ENCODE assay signal across 9 mouse cellular contexts in genomic region chr11:116534154-116534865, GRCm38 (mm10). TPM values are rescaled to one million over a fixed set of nuclear protein-coding genes. Genes with fewer than 3 reads are reported as not detected.
DNase-seq lines count a peak whose midpoint lies in the region; ATAC-seq and TF ChIP-seq lines count a peak whose summit lies in the region.
"Had no signal": no experiment of that assay in that cellular context is flagged by ENCODE, and none has a peak within 500 bp of the region (broad histone marks: within the 10 kb centered on the region; RNA-seq: fewer than 3 reads in every experiment).

No protein-coding gene starts in this region.

- peak overlapping the region; percentile 55 for H3K4me3 ChIP-seq in intestine, postnatal 0 days (ENCODE audit: low read depth, low read length)
- 0 out of 2 replicates have a peak overlapping the region, but pooled peaks have one; percentile 36 for H3K4me3 ChIP-seq in liver, adult 2 months (ENCODE audit: insufficient read depth, low read depth, low read length)
- H3K4me3 ChIP-seq in stomach, embryonic 15.5 days (replicated peaks), result peak overlapping the region; percentile 59

- TF ChIP-seq POLR2A in liver, adult 2 months (IDR thresholded peaks at IDR 0.05; ENCODE audit: extremely low read depth, insufficient read depth, low read length), result no peak

- peak overlapping the region; percentile 95 for H3K4me2 ChIP-seq in intestine, postnatal 0 days (replicated peaks; ENCODE audit: low read depth)
- H3K4me2 ChIP-seq in stomach, embryonic 15.5 days, result peak overlapping the region; percentile 91

- peaks cover 14% of the 10 kb centered on the region; the same call in 1 of the 2 replicates for H3K4me1 ChIP-seq in intestine, postnatal 0 days (replicated peaks; ENCODE audit: control insufficient read depth, insufficient read depth, low read length)
- no peaks in the 10 kb centered on the region for H3K4me1 ChIP-seq in liver, adult 2 months (ENCODE audit: control insufficient read depth, insufficient read depth, low read length)
- peaks cover 29% of the 10 kb centered on the region for H3K4me1 ChIP-seq in stomach, embryonic 15.5 days

- TF ChIP-seq CTCF in intestine, postnatal 0 days (IDR thresholded peaks at IDR 0.05; ENCODE audit: low read depth), result peak; percentile 89
- TF ChIP-seq CTCF in liver, adult 2 months (IDR thresholded peaks at IDR 0.05; ENCODE audit: low read depth, low read length), result peak; percentile 79

- H3K9ac ChIP-seq in intestine, postnatal 0 days (ENCODE audit: low read depth, low read length), result 0 out of 2 replicates have a peak overlapping the region, but pooled peaks have one; percentile 40
- no peak overlapping the region for H3K9ac ChIP-seq in liver, adult 2 months (ENCODE audit: low read depth, low read length)
- H3K9ac ChIP-seq in stomach, embryonic 15.5 days, result no peak overlapping the region; the same call in 1 of the 2 replicates

- DNase-seq in B cell, adult 2 months, result peak; percentile 45 to 52
- peak; percentile 44 for DNase-seq in adrenal gland, adult 8-10 months
- DNase-seq in embryo, embryonic 11.5 days (ENCODE audit: low read depth, low spot score), result peak; percentile 68
- DNase-seq in heart, adult 18-20 months, result peak; percentile 80 to 87
- DNase-seq in liver, adult 2 months (ENCODE audit: extremely low read depth, low read depth, low spot score), result peak; percentile 46

- H3K9me3 ChIP-seq in intestine, postnatal 0 days (ENCODE audit: control insufficient read depth), result no peaks in the 10 kb centered on the region
- no peaks in the 10 kb centered on the region for H3K9me3 ChIP-seq in stomach, embryonic 15.5 days

- peak; percentile 63 for ATAC-seq in intestine, postnatal 0 days
- ATAC-seq in monocyte, adult 5-6 weeks (replicated peaks; ENCODE audit: insufficient number of reproducible peaks, low FRiP score, low TSS enrichment, poor library complexity, severe bottlenecking), result 0 out of 2 replicates have a peak, but pooled peaks have one; percentile 41
- peak; percentile 71 for ATAC-seq in stomach, embryonic 15.5 days (ENCODE audit: insufficient read depth, low FRiP score, low read depth)

- H3K79me2 ChIP-seq in liver, adult 2 months (ENCODE audit: control insufficient read depth, insufficient read depth, low read length), result no peaks in the 10 kb centered on the region

- peaks cover 9% of the 10 kb centered on the region for H3K36me3 ChIP-seq in intestine, postnatal 0 days (ENCODE audit: control insufficient read depth, insufficient read depth)
- no peaks in the 10 kb centered on the region for H3K36me3 ChIP-seq in liver, adult 2 months (ENCODE audit: control insufficient read depth, insufficient read depth, low read length)
- peaks cover 10% of the 10 kb centered on the region for H3K36me3 ChIP-seq in stomach, embryonic 15.5 days

- H3K27me3 ChIP-seq in intestine, postnatal 0 days (replicated peaks; ENCODE audit: control insufficient read depth, insufficient read depth, low read length), result peaks cover 28% of the 10 kb centered on the region
- peaks cover 18% of the 10 kb centered on the region for H3K27me3 ChIP-seq in liver, adult 2 months (ENCODE audit: control insufficient read depth, insufficient read depth, low read length)
- H3K27me3 ChIP-seq in stomach, embryonic 15.5 days (replicated peaks), result peaks cover 10% of the 10 kb centered on the region; the same call in 1 of the 2 replicates

- 16% methylated on average over 20 of the region's 20 CpGs for WGBS in intestine, postnatal 0 days
- WGBS in liver, adult 2 months, result 16% methylated on average over 20 of the region's 20 CpGs
- 18% methylated on average over 20 of the region's 20 CpGs for WGBS in stomach, embryonic 15.5 days

- no peak overlapping the region for H3K27ac ChIP-seq in intestine, postnatal 0 days (ENCODE audit: low read depth, low read length)
- H3K27ac ChIP-seq in liver, adult 2 months (replicated peaks; ENCODE audit: insufficient read depth, low read depth, low read length), result no peak overlapping the region
- no peak overlapping the region for H3K27ac ChIP-seq in stomach, embryonic 15.5 days

RNA-seq across cellular contexts. Expression of gene Sphk1, which starts 3.6 kb away (rescaled TPM):
- 1 to 10 TPM; 3.0 to 4.7 (median 3.5) TPM for total RNA-seq in adrenal gland, adult 8-10 months (2022)
- total RNA-seq in heart, adult 18-20 months (2021), result 1 to 10 TPM in 1 of 2 experiments, under 1 TPM in 1; 0.94 to 1.4 TPM
- 2.5 and 3.3 TPM in 2 replicates for polyA plus RNA-seq in intestine, postnatal 0 days (2015; fragmentation: Nextera tagmentation; extraction: Ambion mirVana)
- 0.47 and 0.55 TPM in 2 replicates for total RNA-seq in liver, adult 2 months (2014; rRNA removed)
- 0.21 and 0.44 TPM in 2 replicates for polyA plus RNA-seq in liver, adult 2 months (2012; rRNA removed)
- total RNA-seq in monocyte, adult 5-6 weeks (2017), result not detected in 3 replicates
- polyA plus RNA-seq in stomach, embryonic 15.5 days (2015; fragmentation: Nextera tagmentation; extraction: Ambion mirVana), result 15.3 and 20.7 TPM in 2 replicates

RNA-seq across cellular contexts. Expression of gene Prpsap1, which starts 40.3 kb away (rescaled TPM):
- total RNA-seq in adrenal gland, adult 8-10 months (2022), result 100 to 1,000 TPM; 104 to 122 (median 111) TPM
- total RNA-seq in heart, adult 18-20 months (2021), result 10 to 100 TPM; 25.1 to 29.4 TPM
- polyA plus RNA-seq in intestine, postnatal 0 days (2015; fragmentation: Nextera tagmentation; extraction: Ambion mirVana), result 177 and 194 TPM in 2 replicates
- total RNA-seq in liver, adult 2 months (2014; rRNA removed), result 37.7 and 59.0 TPM in 2 replicates
- 72.8 and 80.1 TPM in 2 replicates for polyA plus RNA-seq in liver, adult 2 months (2012; rRNA removed)
- total RNA-seq in monocyte, adult 5-6 weeks (2017), result 18.0 to 45.7 TPM (median 45.0 TPM) in 3 replicates
- 196 and 218 TPM in 2 replicates for polyA plus RNA-seq in stomach, embryonic 15.5 days (2015; fragmentation: Nextera tagmentation; extraction: Ambion mirVana)

RNA-seq across cellular contexts. Expression of gene Ube2o, which starts 46.9 kb away (rescaled TPM):
- total RNA-seq in adrenal gland, adult 8-10 months (2022), result 10 to 100 TPM; 26.5 to 38.4 (median 33.9) TPM
- total RNA-seq in heart, adult 18-20 months (2021), result 10 to 100 TPM; 27.7 to 29.5 TPM
- 3.7 and 4.8 TPM in 2 replicates for polyA plus RNA-seq in intestine, postnatal 0 days (2015; fragmentation: Nextera tagmentation; extraction: Ambion mirVana)
- total RNA-seq in liver, adult 2 months (2014; rRNA removed), result 2.0 and 3.2 TPM in 2 replicates
- polyA plus RNA-seq in liver, adult 2 months (2012; rRNA removed), result 5.7 and 7.3 TPM in 2 replicates
- 16.3 to 21.9 TPM (median 19.8 TPM) in 3 replicates for total RNA-seq in monocyte, adult 5-6 weeks (2017)
- polyA plus RNA-seq in stomach, embryonic 15.5 days (2015; fragmentation: Nextera tagmentation; extraction: Ambion mirVana), result 12.5 and 14.0 TPM in 2 replicates

RNA-seq across cellular contexts. Expression of gene Aanat, which starts 51.9 kb away (rescaled TPM):
- not detected for total RNA-seq in adrenal gland, adult 8-10 months (2022)
- not detected for total RNA-seq in heart, adult 18-20 months (2021)
- not detected in 2 replicates for polyA plus RNA-seq in intestine, postnatal 0 days (2015; fragmentation: Nextera tagmentation; extraction: Ambion mirVana)
- total RNA-seq in liver, adult 2 months (2014; rRNA removed), result not detected in 2 replicates
- polyA plus RNA-seq in liver, adult 2 months (2012; rRNA removed), result not detected in 2 replicates
- not detected in 3 replicates for total RNA-seq in monocyte, adult 5-6 weeks (2017)
- polyA plus RNA-seq in stomach, embryonic 15.5 days (2015; fragmentation: Nextera tagmentation; extraction: Ambion mirVana), result 0.09 TPM in 1 of 2 replicates, not detected in the other
- total RNA-seq: gastrocnemius, postnatal 4 days had no signal
